Mouse (Mus musculus) splenic B cell, adult 2 months (primary cell): ENCODE measurements around the gene Sipa1l3.
A peak's percentile ranks its signal among the peaks of the same experiment; 100 is the strongest.

Experiments used
- DNase-seq: peaks from one replicate; pipeline ENCODE4 v3.0.0-alpha.2; 2011; ENCODE audit warnings: low read depth, low spot score
- H3K27me3 ChIP-seq: 2 replicates; pipeline ENCODE4 v1.6.1; 2012; ENCODE audit warnings: mild to moderate bottlenecking, low read length, moderate library complexity, mixed read lengths; ENCODE audit not compliant: control insufficient read depth, poor library complexity, insufficient read depth, severe bottlenecking
- H3K36me3 ChIP-seq: 2 replicates; pipeline ENCODE4 v1.6.1; 2012; ENCODE audit warnings: mild to moderate bottlenecking, low read length, moderate library complexity, mixed read lengths; ENCODE audit not compliant: control insufficient read depth, poor library complexity, insufficient read depth, severe bottlenecking

Gene Sipa1l3

DNA sequence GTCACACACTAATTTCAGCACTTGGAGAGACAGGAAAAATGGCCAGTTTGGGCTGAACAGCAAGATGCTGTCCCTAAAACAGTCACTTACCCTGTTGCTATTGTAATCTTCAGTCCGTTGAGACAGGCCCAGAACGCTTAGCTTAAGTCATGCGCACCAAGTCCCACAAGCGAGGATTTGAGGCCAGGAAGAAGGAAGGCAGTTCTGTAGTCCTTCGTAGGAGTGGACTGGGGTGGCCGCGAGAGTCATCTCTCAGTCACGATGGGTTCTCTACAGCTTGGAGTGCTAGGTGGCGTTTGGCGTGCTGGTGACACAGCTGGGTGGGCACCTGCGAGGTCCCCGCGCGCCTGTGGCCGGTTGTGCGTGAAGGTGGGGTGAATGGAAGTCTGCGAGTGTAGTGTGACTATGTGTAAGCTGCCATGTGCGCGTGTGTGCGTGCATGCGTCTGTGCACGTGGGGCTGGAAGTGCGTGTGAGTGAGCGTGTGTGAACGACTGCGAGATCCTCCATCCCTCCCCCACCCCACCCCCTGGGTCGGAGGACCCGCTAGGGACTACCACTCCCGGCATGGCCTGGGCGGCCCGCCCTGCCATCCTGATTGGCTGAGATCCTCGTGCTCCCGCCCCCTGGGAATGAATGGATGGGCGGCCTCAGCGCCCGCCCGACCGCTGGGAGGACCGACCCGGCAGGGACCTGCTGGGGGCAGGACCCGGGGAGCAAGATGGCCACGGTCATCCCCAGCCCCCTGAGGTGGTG lies 210.9 kb downstream of the Sipa1l3 start:
- DNase-seq: peak; percentile 75
- Histone ChIP-seq H3K27me3 (no peaks in the 10 kb centered on the region; the same call in 1 of the 2 replicates), H3K36me3 (no peaks in the 10 kb centered on the region)

GRCm38 (mm10) chr7:29306619-29307018 lies 211.8 kb downstream of the Sipa1l3 start:
- no peaks in the 10 kb centered on the region; the same call in 1 of the 2 replicates for H3K27me3 ChIP-seq
- peak; percentile 76 for DNase-seq
- H3K36me3 ChIP-seq: no peaks in the 10 kb centered on the region

DNA sequence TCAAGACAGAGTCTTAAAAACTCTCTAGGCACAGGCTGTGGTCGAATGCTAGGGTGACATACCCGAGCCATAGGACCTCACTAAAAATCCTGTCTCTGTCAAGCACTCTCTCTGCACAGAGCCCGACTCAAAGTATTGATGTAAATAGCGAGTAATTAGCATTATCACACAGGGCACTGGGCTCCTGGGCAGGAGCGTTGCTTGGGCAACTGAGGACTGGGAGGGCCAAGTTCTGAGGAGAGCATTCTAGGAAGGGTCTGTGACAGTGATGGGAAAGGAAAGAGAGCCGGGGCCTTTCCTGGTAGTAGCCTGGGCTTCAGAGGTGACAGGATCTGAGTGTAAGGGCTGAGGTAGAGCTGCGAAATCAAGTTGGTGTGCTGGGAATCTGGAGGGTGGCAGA lies 212.3 kb downstream of the Sipa1l3 start:
- no peaks in the 10 kb centered on the region; the same call in 1 of the 2 replicates for H3K27me3 ChIP-seq

GRCm38 (mm10) chr7:29305263-29305988 lies 213.0 kb downstream of the Sipa1l3 start:
- no peak for DNase-seq
- Histone ChIP-seq H3K27me3 (no peaks in the 10 kb centered on the region; the same call in 1 of the 2 replicates), H3K36me3 (no peaks in the 10 kb centered on the region)

More for the DNA sequence above, 212.3 kb downstream of the Sipa1l3 start:
- no peaks in the 10 kb centered on the region for H3K36me3 ChIP-seq
- no peak for DNase-seq

GRCm38 (mm10) chr7:29304463-29305262 lies 213.8 kb downstream of the Sipa1l3 start:
- Histone ChIP-seq H3K36me3 (no peaks in the 10 kb centered on the region), H3K27me3 (no peaks in the 10 kb centered on the region; the same call in 1 of the 2 replicates)
- DNase-seq: no peak

DNA sequence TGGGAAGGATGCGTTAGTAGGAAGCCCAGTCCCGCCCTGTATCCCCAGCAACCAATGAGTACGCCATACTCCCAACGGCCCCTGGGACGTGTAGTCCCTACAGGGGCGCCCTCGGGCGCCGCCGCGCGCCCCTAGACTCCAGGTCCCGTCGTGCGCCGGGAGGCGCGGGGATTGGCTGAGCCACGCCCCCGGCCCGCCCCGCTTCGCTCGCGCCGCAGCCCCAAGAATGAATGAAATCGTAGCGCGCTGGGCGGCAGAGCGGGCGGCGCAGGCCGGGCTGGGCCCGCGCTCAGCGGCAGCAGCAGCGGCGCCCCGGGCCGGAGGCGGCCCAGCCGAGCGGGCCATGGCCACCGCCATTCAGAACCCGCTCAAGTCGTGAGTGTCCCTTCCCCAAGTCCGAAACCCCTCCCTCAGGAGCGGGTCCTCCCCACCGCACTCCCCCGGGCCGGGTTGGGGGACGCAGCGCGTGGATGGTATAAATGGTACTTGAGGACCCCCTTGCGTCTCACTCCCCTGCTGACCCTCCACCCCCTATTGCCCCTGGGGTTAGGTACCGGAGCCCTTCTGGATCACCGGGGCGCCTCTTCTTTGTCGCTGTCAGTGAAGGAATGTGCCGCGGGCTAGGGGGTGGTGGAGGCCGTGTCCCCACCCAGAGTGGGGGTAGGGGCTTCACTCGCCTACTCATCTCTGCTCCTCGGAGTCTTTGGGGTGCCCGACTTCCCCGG lies 214.5 kb downstream of the Sipa1l3 start, which contains the start of gene Dpf1:
Dpf1 (plus strand) TSS at position 214 of the 725 bp plus-strand sequence.
- no peaks in the 10 kb centered on the region for H3K36me3 ChIP-seq
- no peaks in the 10 kb centered on the region; the same call in 1 of the 2 replicates for H3K27me3 ChIP-seq
- DNase-seq: peak; percentile 53

DNA sequence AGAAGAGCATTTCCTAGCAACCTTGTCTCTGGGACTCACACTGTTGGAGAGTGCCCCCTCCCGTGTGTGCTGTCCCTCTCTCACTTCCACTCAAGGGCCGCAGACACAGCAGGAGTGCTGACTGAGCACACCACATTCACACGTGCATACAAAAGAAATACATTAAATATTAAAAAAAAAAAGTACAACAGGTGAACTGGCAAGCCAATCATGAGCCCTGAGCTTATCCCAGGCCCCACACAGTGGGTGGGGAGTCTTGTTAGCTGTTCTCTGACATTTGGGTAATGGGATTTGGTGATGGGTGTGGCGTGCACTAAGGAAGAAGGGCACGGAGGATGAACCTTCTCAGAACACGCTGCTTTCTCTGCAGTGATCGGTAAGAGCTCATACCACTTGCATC lies 215.8 kb downstream of the Sipa1l3 start:
- DNase-seq: no peak
- Histone ChIP-seq H3K27me3 (no peaks in the 10 kb centered on the region; the same call in 1 of the 2 replicates), H3K36me3 (no peaks in the 10 kb centered on the region)

DNA sequence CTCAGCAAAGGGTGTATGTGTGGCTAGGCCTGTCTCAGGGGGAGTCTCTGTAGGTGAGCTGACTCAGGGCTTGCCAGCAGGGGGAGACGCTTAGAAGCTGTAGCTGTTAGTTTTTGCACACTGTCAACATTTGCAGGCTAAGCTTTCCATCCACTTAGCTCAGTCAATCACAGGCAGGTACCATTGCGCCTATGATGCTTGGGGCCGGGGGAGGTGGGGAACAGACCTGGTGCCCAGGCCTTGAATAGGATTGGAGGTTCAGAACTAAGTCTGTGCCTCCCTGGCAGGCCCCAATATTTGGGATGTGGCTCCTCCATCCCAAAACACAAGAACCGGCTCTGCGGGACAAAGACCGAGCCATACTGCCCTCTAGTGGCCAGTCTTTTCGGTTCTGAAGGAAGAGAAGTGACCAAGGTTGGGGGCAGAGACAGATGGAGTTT lies 217.3 kb downstream of the Sipa1l3 start:
- peak; percentile 73 for DNase-seq

GRCm38 (mm10) chr7:29296998-29297397 lies 221.4 kb downstream of the Sipa1l3 start:
- Histone ChIP-seq H3K27me3 (no peaks in the 10 kb centered on the region), H3K36me3 (no peaks in the 10 kb centered on the region)
- DNase-seq: peak; percentile 81

More for the DNA sequence above, 217.3 kb downstream of the Sipa1l3 start:
- Histone ChIP-seq H3K27me3 (no peaks in the 10 kb centered on the region; the same call in 1 of the 2 replicates), H3K36me3 (no peaks in the 10 kb centered on the region)

GRCm38 (mm10) chr7:29295861-29296647 lies 222.4 kb downstream of the Sipa1l3 start:
- H3K36me3 ChIP-seq: no peaks in the 10 kb centered on the region
- DNase-seq: no peak
- no peaks in the 10 kb centered on the region for H3K27me3 ChIP-seq

- peak; percentile 40 for DNase-seq
- no peaks in the 10 kb centered on the region for H3K36me3 ChIP-seq
- no peaks in the 10 kb centered on the region for H3K27me3 ChIP-seq
These were observed 224.2 kb downstream of the Sipa1l3 start for GRCm38 (mm10) chr7:29294111-29294761.

DNA sequence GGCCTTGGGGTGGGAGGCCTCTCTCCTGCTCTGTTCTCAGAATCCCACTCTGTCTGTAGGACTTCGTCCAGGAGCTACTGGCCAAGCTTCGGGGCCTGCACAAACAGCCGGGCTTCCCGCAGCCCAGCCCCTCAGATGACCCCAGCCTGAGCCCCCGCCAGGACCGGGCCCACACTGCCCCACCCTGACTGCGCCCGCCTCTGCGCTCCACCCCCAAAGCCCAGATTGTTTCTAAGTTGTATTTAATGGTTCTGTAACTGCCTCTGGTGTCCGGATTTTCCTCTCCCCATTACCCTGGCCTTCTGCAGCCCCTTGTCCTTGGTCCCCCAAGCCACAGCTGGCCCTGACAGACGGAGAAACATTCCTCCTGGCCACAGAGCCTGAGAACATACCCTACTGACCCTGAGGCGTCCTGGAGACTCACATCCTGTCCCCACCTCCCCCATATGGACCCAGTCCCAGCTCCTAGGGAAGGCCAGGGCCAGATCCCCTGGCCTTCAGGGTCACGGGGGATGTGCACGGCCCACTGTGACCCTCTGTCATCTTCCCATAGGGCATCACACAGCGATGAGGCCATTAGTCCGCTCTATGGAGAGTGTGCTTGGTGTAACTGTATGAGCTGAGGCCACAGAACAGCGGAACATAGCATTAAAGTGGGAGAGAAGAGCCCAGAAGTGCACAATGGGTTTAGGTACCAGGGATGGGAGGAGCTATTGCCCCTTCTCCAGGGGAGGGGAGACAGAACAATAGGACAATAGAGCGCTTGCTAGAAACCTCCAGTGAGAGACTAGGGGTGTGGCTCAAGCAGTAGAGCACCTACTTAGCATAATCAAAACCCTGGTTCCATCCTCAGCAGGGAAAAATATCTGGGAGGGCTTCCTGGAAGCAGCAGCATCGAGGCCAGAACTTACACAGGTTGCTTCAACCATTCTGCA lies 225.0 kb downstream of the Sipa1l3 start:
- no peak for DNase-seq
- no peaks in the 10 kb centered on the region for H3K27me3 ChIP-seq
- no peaks in the 10 kb centered on the region for H3K36me3 ChIP-seq
